Mouse (Mus musculus) embryonic facial prominence, embryonic 14.5 days (tissue): Measurements from ENCODE around the gene Dek. TPM values are rescaled to one million over a fixed set of nuclear protein-coding genes. Genes with fewer than 3 reads are reported as not detected.

Experiments
- ATAC-seq: fragments of 200-750 bp; cut with Nextera tagmentation; 2 replicates; pipeline ENCODE4 v1.8.0; 2017; ENCODE audit warnings: low read depth, moderate number of reproducible peaks, moderate TSS enrichment
- DNase-seq: peaks from one replicate; pipeline ENCODE4 v3.0.0-alpha.2; 2015; ENCODE audit warnings: low spot score
- H3K27ac ChIP-seq: fragments of 300-500 bp; sonication (generic); replicated peaks from 2 replicates; pipeline ENCODE4 v1.5.1; 2014; ENCODE audit warnings: low read depth, mild to moderate bottlenecking, low read length, moderate library complexity
- H3K27me3 ChIP-seq: fragments of 300-500 bp; sonication (generic); replicated peaks from 2 replicates; pipeline ENCODE4 v1.6.1; 2014; ENCODE audit warnings: low read length; ENCODE audit not compliant: control insufficient read depth, insufficient read depth
- H3K36me3 ChIP-seq: fragments of 300-500 bp; sonication (generic); 2 replicates; pipeline ENCODE4 v1.6.1; 2014; ENCODE audit warnings: low read length, mixed read lengths; ENCODE audit not compliant: control insufficient read depth, insufficient read depth
- H3K4me1 ChIP-seq: fragments of 300-500 bp; sonication (generic); 2 replicates; pipeline ENCODE4 v1.6.1; 2014; ENCODE audit warnings: antibody characterized with exemption, low read length; ENCODE audit not compliant: control insufficient read depth, insufficient read depth
- H3K4me2 ChIP-seq: fragments of 300-500 bp; sonication (generic); 2 replicates; pipeline ENCODE4 v1.6.1; 2014; ENCODE audit warnings: low read depth, mild to moderate bottlenecking, low read length, moderate library complexity, mixed read lengths
- H3K4me3 ChIP-seq: fragments of 300-500 bp; sonication (generic); 2 replicates; pipeline ENCODE4 v1.5.1; 2014; ENCODE audit warnings: low read depth, mild to moderate bottlenecking, low read length
- H3K9ac ChIP-seq: fragments of 300-500 bp; sonication (generic); 2 replicates; pipeline ENCODE4 v1.6.1; 2014; ENCODE audit warnings: low read depth, mild to moderate bottlenecking, low read length, moderate library complexity, mixed read lengths
- H3K9me3 ChIP-seq: fragments of 300-500 bp; sonication (generic); 2 replicates; pipeline ENCODE4 v1.6.1; 2016; ENCODE audit warnings: low read length; ENCODE audit not compliant: control insufficient read depth
- WGBS: fragments of 180-500 bp; shearing (Covaris S2); extraction: QIAGEN DNeasy Blood & Tissue Kit; methylation state at CpG from one replicate; pipeline ENCODE4 v1.1.7; 2014; 5-methylcytosine and 5-hydroxymethylcytosine counted together
- polyA plus RNA-seq: library from polyadenylated mRNA; unstranded; fragments of >200 nt; fragmentation: Nextera tagmentation; extraction: Ambion mirVana; gene quantifications from 2 replicates; pipeline ENCODE4 v1.2.1, GENCODE M21; 2014

Dek gene
- polyA plus RNA-seq, 1 experiment from 2014 or later: 188 TPM

- H3K4me3 ChIP-seq: no peak overlapping the region
- DNase-seq (peak; percentile 64), ATAC-seq (no peak)
- H3K9me3 ChIP-seq: no peaks in the 10 kb centered on the region
- H3K4me2 ChIP-seq: no peak overlapping the region
- H3K4me1 ChIP-seq: 0 out of 2 replicates have a peak, but pooled peaks cover 3% of the 10 kb centered on the region
- H3K9ac ChIP-seq: no peak overlapping the region
- peaks cover 57% of the 10 kb centered on the region for H3K36me3 ChIP-seq
- H3K27ac ChIP-seq: no peak overlapping the region
- H3K27me3 ChIP-seq: no peaks in the 10 kb centered on the region
- WGBS: 70% methylated on average over 15 of the region's 15 CpGs
Observed at GRCm38 (mm10) chr13:47063985-47064760, 41.8 kb downstream of the Dek start.

- Histone ChIP-seq H3K27ac (no peak overlapping the region), H3K36me3 (peaks cover 60% of the 10 kb centered on the region)
- WGBS: 87% methylated on average over 17 of the region's 17 CpGs
Observed at GRCm38 (mm10) chr13:47062756-47063155, 43.2 kb downstream of the Dek start.

GRCm38 (mm10) chr13:47056781-47057180 is 49.2 kb downstream of the Dek start:
- Histone ChIP-seq H3K4me1 (no peaks in the 10 kb centered on the region), H3K27ac (no peak overlapping the region), H3K36me3 (peaks cover 56% of the 10 kb centered on the region), H3K4me2 (no peak overlapping the region), H3K9me3 (no peaks in the 10 kb centered on the region), H3K4me3 (no peak overlapping the region), H3K27me3 (no peaks in the 10 kb centered on the region), H3K9ac (no peak overlapping the region)
- DNase-seq: no peak
- no peak for ATAC-seq
- WGBS: 92% methylated on average over 5 of the region's 5 CpGs

More at GRCm38 (mm10) chr13:47062756-47063155, 43.2 kb downstream of the Dek start:
- Histone ChIP-seq H3K9ac (no peak overlapping the region), H3K4me2 (no peak overlapping the region), H3K4me3 (no peak overlapping the region), H3K9me3 (no peaks in the 10 kb centered on the region), H3K4me1 (0 out of 2 replicates have a peak, but pooled peaks cover 3% of the 10 kb centered on the region), H3K27me3 (no peaks in the 10 kb centered on the region)
- ATAC-seq: 0 out of 2 replicates have a peak, but pooled peaks have one; percentile 30
- DNase-seq: peak; percentile 39

DNA sequence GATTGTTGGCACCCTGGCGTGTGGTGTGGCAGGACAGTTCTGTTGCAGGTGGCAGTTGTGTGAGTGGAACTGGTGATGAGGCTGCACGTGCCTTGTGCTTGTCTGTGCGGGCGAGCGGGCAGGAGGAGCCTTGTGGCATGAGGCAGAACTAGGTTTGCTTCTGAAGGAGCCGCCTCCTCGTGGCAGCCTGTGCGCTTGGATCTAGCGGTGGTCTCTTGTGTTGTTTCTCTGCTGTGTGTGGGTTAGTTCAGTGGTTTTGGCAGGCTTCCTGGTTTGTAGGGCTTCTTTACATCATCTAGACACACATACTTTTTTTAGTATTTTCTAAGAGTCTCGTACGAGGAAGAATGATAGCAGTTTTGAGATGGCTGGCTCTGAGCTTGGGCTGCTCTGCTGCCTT is 49.9 kb downstream of the Dek start:
- Histone ChIP-seq H3K27ac (no peak overlapping the region), H3K4me3 (no peak overlapping the region), H3K36me3 (peaks cover 58% of the 10 kb centered on the region), H3K27me3 (no peaks in the 10 kb centered on the region), H3K4me1 (no peaks in the 10 kb centered on the region), H3K9ac (no peak overlapping the region), H3K4me2 (no peak overlapping the region), H3K9me3 (no peaks in the 10 kb centered on the region)
- 83% methylated on average over 11 of the region's 11 CpGs for WGBS
- no peak for ATAC-seq
- peak; percentile 44 for DNase-seq

GRCm38 (mm10) chr13:47053971-47054370 is 52.0 kb downstream of the Dek start:
- 76% methylated on average over 10 of the region's 10 CpGs for WGBS
- no peaks in the 10 kb centered on the region for H3K27me3 ChIP-seq
- peaks cover 49% of the 10 kb centered on the region for H3K36me3 ChIP-seq
- H3K4me3 ChIP-seq: no peak overlapping the region
- H3K9ac ChIP-seq: no peak overlapping the region
- no peak; the same call in 1 of the 2 replicates for ATAC-seq
- H3K27ac ChIP-seq: no peak overlapping the region
- H3K9me3 ChIP-seq: no peaks in the 10 kb centered on the region
- no peak overlapping the region for H3K4me2 ChIP-seq
- no peak for DNase-seq
- H3K4me1 ChIP-seq: no peaks in the 10 kb centered on the region

DNA sequence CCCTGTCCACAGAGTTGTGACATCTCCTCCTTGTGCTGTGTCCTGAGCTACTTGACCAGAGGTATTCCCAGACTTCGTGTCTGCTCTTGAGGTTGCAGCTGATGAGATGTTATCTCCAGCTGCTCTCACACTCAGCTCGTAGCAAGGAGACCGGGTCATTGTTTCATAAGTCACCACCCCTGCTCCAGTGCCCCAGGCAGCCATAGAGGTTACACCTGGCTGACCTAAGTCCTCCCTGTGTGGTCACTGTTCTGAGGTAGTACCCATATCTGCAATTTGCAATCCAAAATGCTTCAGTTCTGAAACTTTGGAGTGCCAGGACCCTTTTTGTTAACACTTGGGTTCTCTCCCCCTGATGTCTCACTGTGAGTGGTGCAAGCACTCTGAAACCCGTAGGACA is 56.0 kb downstream of the Dek start:
- ATAC-seq (no peak), DNase-seq (no peak)
- Histone ChIP-seq H3K4me2 (no peak overlapping the region), H3K36me3 (peaks cover 36% of the 10 kb centered on the region), H3K27ac (no peak overlapping the region), H3K9me3 (no peaks in the 10 kb centered on the region), H3K4me1 (no peaks in the 10 kb centered on the region), H3K9ac (no peak overlapping the region), H3K4me3 (no peak overlapping the region), H3K27me3 (no peaks in the 10 kb centered on the region)
- WGBS: 57% methylated on average over 4 of the region's 4 CpGs

DNA sequence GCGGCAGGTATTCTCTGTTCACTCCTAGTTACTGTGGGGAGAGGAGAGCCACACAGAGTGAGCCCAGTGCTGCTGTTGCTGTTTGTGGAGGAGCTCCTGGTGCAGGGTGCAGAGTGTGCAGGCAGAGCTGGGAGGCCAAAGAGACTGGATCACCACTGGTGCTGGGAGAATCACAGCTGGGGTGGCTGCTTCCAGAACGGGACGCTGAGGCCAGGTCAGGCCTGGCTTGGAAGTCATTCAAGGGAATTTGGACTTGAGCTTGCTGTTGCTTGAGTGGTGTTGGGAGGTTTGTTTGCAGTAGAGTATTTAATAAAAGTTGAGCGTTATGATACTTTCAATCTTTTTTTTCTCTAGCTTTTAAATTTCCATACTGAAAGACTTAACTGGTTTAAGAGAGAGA is 58.0 kb downstream of the Dek start:
- Histone ChIP-seq H3K4me1 (peaks cover 9% of the 10 kb centered on the region; the same call in 1 of the 2 replicates), H3K4me2 (no peak overlapping the region), H3K36me3 (peaks cover 26% of the 10 kb centered on the region), H3K27me3 (no peaks in the 10 kb centered on the region), H3K9ac (no peak overlapping the region), H3K9me3 (no peaks in the 10 kb centered on the region), H3K27ac (no peak overlapping the region), H3K4me3 (no peak overlapping the region)
- no peak for ATAC-seq
- DNase-seq: no peak
- 88% methylated on average over 4 of the region's 4 CpGs for WGBS

GRCm38 (mm10) chr13:47044617-47044947 is 61.4 kb downstream of the Dek start, which contains the start of gene Tpmt:
TSS of gene Tpmt (minus strand) at chr13:47044737.
- Histone ChIP-seq H3K9ac (peak within 1 kb of the TSS; percentile 74), H3K36me3 (peaks cover 8% of the 10 kb centered on the region), H3K4me1 (peaks cover 9% of the 10 kb centered on the region; the same call in 1 of the 2 replicates), H3K27me3 (no peaks in the 10 kb centered on the region), H3K4me3 (peak within 1 kb of the TSS; percentile 83), H3K9me3 (no peaks in the 10 kb centered on the region), H3K27ac (peak within 1 kb of the TSS; percentile 63; the same call in 1 of the 2 replicates), H3K4me2 (peak within 1 kb of the TSS; percentile 99)
- ATAC-seq: no peak
- 10% methylated on average over 10 of the region's 10 CpGs for WGBS
- DNase-seq: peak; percentile 38
